Mouse (Mus musculus) liver, embryonic 12.5 days (tissue): ENCODE results near the gene Trappc3. TPM values are rescaled to one million over a fixed set of nuclear protein-coding genes. Genes with fewer than 3 reads are reported as not detected.

Source experiments
- ATAC-seq: fragments of 200-750 bp; cut with Nextera tagmentation; 2 replicates; pipeline ENCODE4 v1.8.0; 2017; ENCODE audit warnings: moderate number of reproducible peaks, mild to moderate bottlenecking, moderate library complexity
- H3K27ac ChIP-seq: fragments of 300-500 bp; sonication (generic); 2 replicates; pipeline ENCODE4 v1.5.1; 2016; ENCODE audit warnings: mild to moderate bottlenecking
- H3K27me3 ChIP-seq: fragments of 300-500 bp; sonication (generic); replicated peaks from 2 replicates; pipeline ENCODE4 v1.6.1; 2016; ENCODE audit warnings: mild to moderate bottlenecking, moderate library complexity
- H3K36me3 ChIP-seq: fragments of 300-500 bp; sonication (generic); 2 replicates; pipeline ENCODE4 v1.6.1; 2016; ENCODE audit warnings: mild to moderate bottlenecking, moderate library complexity
- H3K4me1 ChIP-seq: fragments of 300-500 bp; sonication (generic); 2 replicates; pipeline ENCODE4 v1.6.1; 2016
- H3K4me2 ChIP-seq: fragments of 300-500 bp; sonication (generic); 2 replicates; pipeline ENCODE4 v1.6.1; 2016; ENCODE audit warnings: mild to moderate bottlenecking, moderate library complexity
- H3K4me3 ChIP-seq: fragments of 300-500 bp; sonication (generic); 2 replicates; pipeline ENCODE4 v1.5.1; 2016; ENCODE audit warnings: mild to moderate bottlenecking, moderate library complexity
- H3K9ac ChIP-seq: fragments of 300-500 bp; sonication (generic); 2 replicates; pipeline ENCODE4 v1.6.1; 2016; ENCODE audit warnings: mild to moderate bottlenecking, moderate library complexity
- H3K9me3 ChIP-seq: fragments of 300-500 bp; sonication (generic); replicated peaks from 2 replicates; pipeline ENCODE4 v1.6.1; 2016; ENCODE audit warnings: mild to moderate bottlenecking, moderate library complexity
- WGBS: fragments of 180-500 bp; shearing (Covaris S2); methylation state at CpG from one replicate; pipeline ENCODE4 v1.1.7; 2016; ENCODE audit not compliant: insufficient replicate concordance; 5-methylcytosine and 5-hydroxymethylcytosine counted together
- polyA plus RNA-seq: library from polyadenylated mRNA; unstranded; fragments of >200 nt; fragmentation: Nextera tagmentation; extraction: Ambion mirVana; gene quantifications from 2 replicates; pipeline ENCODE4 v1.2.1, GENCODE M21; 2016

The Trappc3 gene
- polyA plus RNA-seq, 1 experiment from 2014 or later, result 44.0 TPM

DNA sequence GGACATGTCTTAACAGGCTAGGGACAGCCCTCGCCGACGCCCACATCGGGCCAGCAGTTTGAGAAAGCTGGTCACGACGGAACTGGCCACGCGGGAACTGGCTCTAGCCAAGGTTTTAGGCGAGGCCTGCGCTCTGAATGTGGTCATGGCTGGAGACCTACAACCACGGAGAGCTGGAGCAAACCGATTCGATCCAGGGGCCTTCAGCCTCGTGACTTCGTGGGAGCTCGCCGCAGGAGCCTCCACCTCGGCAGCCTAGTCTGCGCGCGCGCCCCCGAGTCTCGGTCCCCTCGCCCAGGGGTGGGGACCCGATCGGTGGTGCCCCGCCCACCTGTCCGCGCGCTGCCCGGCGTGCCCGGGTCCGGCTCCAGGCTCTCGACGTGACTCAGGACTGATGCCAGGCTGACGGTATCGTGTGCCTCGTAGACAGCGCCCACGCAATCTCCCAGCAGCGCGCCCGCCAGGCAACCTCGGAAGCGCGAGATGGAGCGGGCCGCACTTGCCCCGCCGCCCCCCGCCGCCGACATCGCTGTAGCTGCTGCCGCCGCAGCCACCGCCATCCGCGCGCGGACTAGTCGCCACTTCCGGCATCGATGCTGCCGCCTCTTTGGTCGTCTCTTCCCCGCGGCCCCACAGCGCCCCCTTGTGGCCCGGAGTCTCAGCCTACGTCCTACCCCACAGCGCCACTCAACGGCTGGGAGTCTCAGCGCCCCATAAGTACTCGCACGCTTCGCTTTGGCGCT lies 59.2 kb downstream of the Trappc3 start, which contains the start of gene Adprhl2:
Gene Adprhl2, minus strand, starts transcription at position 593 of the 743 bp plus-strand sequence.
- peak within 1 kb of the TSS; percentile 77 for H3K27ac ChIP-seq
- peaks cover 29% of the 10 kb centered on the region for H3K4me1 ChIP-seq
- 1% methylated on average over 79 of the region's 80 CpGs for WGBS
- H3K4me2 ChIP-seq, result peak within 1 kb of the TSS; percentile 96
- H3K36me3 ChIP-seq, result peaks cover 26% of the 10 kb centered on the region
- peak within 1 kb of the TSS; percentile 87 for H3K9ac ChIP-seq
- peak within 1 kb of the TSS; percentile 89 for H3K4me3 ChIP-seq
- no peaks in the 10 kb centered on the region for H3K9me3 ChIP-seq
- ATAC-seq, result peak; percentile 84
- peaks cover 41% of the 10 kb centered on the region for H3K27me3 ChIP-seq

DNA sequence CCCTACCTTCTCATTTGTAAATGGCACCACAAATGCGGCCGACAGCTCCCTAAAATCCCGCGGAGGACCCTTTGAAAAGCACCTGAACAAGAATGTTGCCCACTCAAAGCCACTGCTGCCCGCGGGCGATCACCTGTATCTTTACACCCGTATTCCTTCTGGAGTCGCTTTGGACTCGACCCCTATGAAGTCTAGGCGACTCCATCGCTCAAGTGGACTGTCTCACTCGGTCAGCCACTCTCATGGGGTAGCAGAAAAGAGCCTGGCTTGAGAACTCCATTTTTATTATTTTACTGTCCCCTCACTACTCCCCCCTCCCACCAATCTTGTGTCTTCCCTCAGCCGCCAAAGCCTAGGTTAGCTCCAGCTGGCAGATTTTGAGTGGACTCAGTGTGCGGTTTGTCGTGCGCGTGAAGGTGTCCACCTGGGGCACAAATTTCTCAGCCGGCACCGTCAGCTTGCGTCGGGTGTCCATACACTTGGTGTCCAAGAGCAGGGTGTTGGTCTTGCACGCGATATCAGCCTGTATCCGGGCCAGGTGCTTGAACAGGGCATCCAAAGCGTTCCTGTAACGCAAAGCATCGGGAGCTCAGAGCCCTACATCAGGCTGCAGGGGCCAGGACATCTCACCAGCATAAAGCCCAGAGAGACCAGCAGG lies 59.9 kb downstream of the Trappc3 start:
- no peaks in the 10 kb centered on the region for H3K9me3 ChIP-seq
- 50% methylated on average over 28 of the region's 28 CpGs for whole genome bisulfite sequencing
- peak overlapping the region; percentile 89 for H3K4me3 ChIP-seq
- H3K27me3 ChIP-seq, result peaks cover 43% of the 10 kb centered on the region
- H3K4me2 ChIP-seq, result peak overlapping the region; percentile 96
- H3K36me3 ChIP-seq, result peaks cover 19% of the 10 kb centered on the region
- ATAC-seq, result no peak
- peaks cover 29% of the 10 kb centered on the region for H3K4me1 ChIP-seq
- H3K9ac ChIP-seq, result peak overlapping the region; percentile 52; the same call in 1 of the 2 replicates
- H3K27ac ChIP-seq, result no peak overlapping the region

DNA sequence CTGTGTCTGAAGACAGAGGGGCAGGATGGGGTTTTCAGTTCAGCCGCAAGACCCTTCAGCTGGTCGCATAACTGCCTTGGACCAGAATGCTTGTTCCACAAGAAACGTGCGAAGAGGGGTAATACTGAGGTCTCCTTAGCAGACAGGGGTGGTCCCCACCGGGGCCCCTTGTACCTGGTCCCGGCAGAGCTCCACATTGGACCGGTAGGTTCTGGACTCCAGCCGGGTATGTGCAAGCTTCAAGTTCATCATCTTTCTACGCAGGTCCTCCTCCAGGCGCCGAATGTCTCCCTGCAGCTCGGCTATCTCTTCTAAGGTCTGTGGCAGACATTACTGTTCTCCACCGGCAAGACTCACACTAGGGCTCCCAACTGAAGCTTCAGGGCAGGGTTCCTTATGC lies 60.5 kb downstream of the Trappc3 start:
- H3K4me1 ChIP-seq, result peaks cover 29% of the 10 kb centered on the region
- WGBS, result 87% methylated on average over 13 of the region's 13 CpGs
- no peak for ATAC-seq

GRCm38 (mm10) chr4:126324861-126325260 lies 62.7 kb downstream of the Trappc3 start:
- peak overlapping the region; percentile 37; the same call in 1 of the 2 replicates for H3K4me2 ChIP-seq
- peaks cover 25% of the 10 kb centered on the region for H3K4me1 ChIP-seq
- 39% methylated on average over 13 of the region's 13 CpGs for WGBS
- H3K9ac ChIP-seq, result no peak overlapping the region
- no peaks in the 10 kb centered on the region for H3K9me3 ChIP-seq
- peaks cover 49% of the 10 kb centered on the region for H3K27me3 ChIP-seq
- no peak overlapping the region; the same call in 1 of the 2 replicates for H3K4me3 ChIP-seq
- no peak for ATAC-seq
- no peak overlapping the region for H3K27ac ChIP-seq
- H3K36me3 ChIP-seq, result no peaks in the 10 kb centered on the region

More for the DNA sequence above, 60.5 kb downstream of the Trappc3 start:
- Histone ChIP-seq H3K9ac (no peak overlapping the region), H3K4me2 (no peak overlapping the region), H3K4me3 (no peak overlapping the region), H3K27ac (no peak overlapping the region), H3K9me3 (no peaks in the 10 kb centered on the region), H3K36me3 (peaks cover 12% of the 10 kb centered on the region), H3K27me3 (peaks cover 49% of the 10 kb centered on the region)

- Histone ChIP-seq H3K27me3 (peaks cover 49% of the 10 kb centered on the region), H3K9me3 (no peaks in the 10 kb centered on the region), H3K36me3 (no peaks in the 10 kb centered on the region), H3K4me3 (no peak within 1 kb of the TSS; the same call in 1 of the 2 replicates), H3K4me2 (peak within 1 kb of the TSS; percentile 37), H3K4me1 (peaks cover 20% of the 10 kb centered on the region), H3K9ac (no peak within 1 kb of the TSS), H3K27ac (no peak within 1 kb of the TSS)
- ATAC-seq, result no peak
- 20% methylated on average over 23 of the region's 23 CpGs for WGBS
Observed at GRCm38 (mm10) chr4:126325281-126325861, 63.2 kb downstream of the Trappc3 start, which contains the start of gene Tekt2. TSS of gene Tekt2 (minus strand) at chr4:126325688.

Other genes with a start within 250 kb of the Trappc3 start
- 2.8 TPM in 2 replicates for gene Csf3r, start 237.8 kb upstream of the Trappc3 start, polyA plus RNA-seq
- 128 and 138 TPM in 2 replicates for gene Mrps15, start 215.4 kb upstream of the Trappc3 start, polyA plus RNA-seq
- gene Oscp1, start 203.8 kb upstream of the Trappc3 start, polyA plus RNA-seq, result 2.8 and 3.0 TPM in 2 replicates
- 34.5 and 36.7 TPM in 2 replicates for gene Lsm10, start 165.7 kb upstream of the Trappc3 start, polyA plus RNA-seq
- 22.4 and 23.0 TPM in 2 replicates for gene Stk40, start 158.4 kb upstream of the Trappc3 start, polyA plus RNA-seq
- 19.3 and 19.5 TPM in 2 replicates for gene Eva1b, start 114.6 kb upstream of the Trappc3 start, polyA plus RNA-seq
- 1.3 and 1.6 TPM in 2 replicates for gene Sh3d21, start 98.8 kb upstream of the Trappc3 start, polyA plus RNA-seq
- gene Thrap3, start 59.6 kb upstream of the Trappc3 start, polyA plus RNA-seq, result 162 and 163 TPM in 2 replicates
- gene Map7d1, start 6.0 kb upstream of the Trappc3 start, polyA plus RNA-seq, result 20.9 and 23.3 TPM in 2 replicates
- 1.8 and 2.3 TPM in 2 replicates for gene Col8a2, start 24.5 kb downstream of the Trappc3 start, polyA plus RNA-seq
- gene Adprhl2, start 59.4 kb downstream of the Trappc3 start, polyA plus RNA-seq, result 36.0 and 38.0 TPM in 2 replicates
- 0.54 and 0.57 TPM in 2 replicates for gene Tekt2, start 63.4 kb downstream of the Trappc3 start, polyA plus RNA-seq
- gene Ago3, start 167.2 kb downstream of the Trappc3 start, polyA plus RNA-seq, result 8.1 and 8.2 TPM in 2 replicates
- gene Ago1, start 206.3 kb downstream of the Trappc3 start, polyA plus RNA-seq, result 1.4 and 1.7 TPM in 2 replicates